Mouse (Mus musculus) retina, postnatal 7 days (tissue): ENCODE data around the gene Hmcn2.

ENCODE experiments used
- DNase-seq: peaks from one replicate; pipeline ENCODE4 v3.0.0-alpha.2; 2012; ENCODE audit warnings: low read depth, low spot score

Hmcn2 gene

GRCm38 (mm10) chr2:31454280-31454679, 140.1 kb downstream of the Hmcn2 start:
- no peak for DNase-seq

DNA sequence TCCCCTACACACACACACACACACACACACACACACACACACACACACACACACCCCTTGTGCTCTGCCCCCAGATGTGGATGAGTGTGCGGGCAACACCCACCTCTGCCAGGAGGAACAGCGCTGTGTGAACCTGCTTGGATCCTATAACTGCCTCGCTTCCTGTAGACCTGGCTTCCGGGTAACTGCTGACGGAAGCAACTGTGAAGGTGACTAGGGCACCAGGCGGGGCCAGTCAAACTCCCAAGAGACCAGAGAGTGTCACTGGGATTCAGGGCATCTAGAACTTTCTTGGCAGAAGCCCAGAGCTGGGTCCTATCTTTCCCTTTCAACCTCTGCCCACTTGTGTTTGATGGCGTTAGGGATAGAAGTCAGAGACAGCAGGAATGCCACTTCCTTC, 141.2 kb downstream of the Hmcn2 start:
- DNase-seq: no peak

- DNase-seq: no peak
These were observed 144.2 kb downstream of the Hmcn2 start for GRCm38 (mm10) chr2:31458460-31458859.

DNA sequence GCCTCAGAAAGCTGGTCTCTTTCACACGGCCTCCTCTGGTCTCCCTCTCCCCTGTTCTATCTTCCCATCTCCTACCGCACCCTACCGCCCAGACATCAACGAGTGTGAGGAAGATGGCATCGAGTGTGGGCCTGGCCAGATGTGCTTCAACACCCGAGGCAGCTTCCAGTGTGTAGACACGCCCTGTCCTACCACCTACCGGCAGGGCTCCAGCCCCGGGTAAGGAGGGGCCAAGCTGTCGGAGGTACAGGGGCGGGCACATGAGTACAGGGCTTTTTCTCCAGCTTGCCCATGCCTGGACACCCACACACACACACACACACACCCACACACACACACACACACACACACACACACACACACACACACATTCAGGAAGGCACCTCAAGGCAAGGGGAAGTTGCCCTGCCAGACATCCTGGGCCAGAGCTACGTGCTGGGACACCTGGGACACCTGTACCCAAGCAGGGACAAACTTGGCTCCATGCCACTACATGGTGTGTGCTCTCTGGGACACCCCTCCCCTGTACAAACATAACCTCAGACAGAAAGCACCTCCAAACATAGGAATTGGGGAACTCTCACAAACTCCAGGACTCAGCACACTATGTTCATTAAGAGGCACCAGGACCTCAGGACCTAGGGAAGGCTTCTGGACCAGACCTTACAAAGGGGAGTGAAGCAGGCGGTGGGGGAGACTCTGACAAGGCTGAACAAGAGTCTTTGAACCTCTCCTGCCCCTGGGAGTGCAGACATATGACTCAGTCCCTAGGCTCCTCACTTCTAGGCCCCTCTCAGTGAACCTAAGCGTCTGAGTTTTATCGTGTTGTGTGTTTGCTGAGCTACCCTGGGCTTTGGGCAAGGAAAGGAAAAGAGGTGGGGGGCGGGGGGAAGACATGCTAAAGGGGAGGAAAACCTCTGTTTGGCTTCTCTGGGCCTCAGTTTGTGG, 145.0 kb downstream of the Hmcn2 start:
- no peak for DNase-seq

GRCm38 (mm10) chr2:31460025-31460571, 145.9 kb downstream of the Hmcn2 start:
- DNase-seq: no peak

GRCm38 (mm10) chr2:31460920-31461319, 146.7 kb downstream of the Hmcn2 start:
- DNase-seq: no peak

- no peak for DNase-seq
These were observed 147.8 kb downstream of the Hmcn2 start for GRCm38 (mm10) chr2:31462051-31462450.

DNA sequence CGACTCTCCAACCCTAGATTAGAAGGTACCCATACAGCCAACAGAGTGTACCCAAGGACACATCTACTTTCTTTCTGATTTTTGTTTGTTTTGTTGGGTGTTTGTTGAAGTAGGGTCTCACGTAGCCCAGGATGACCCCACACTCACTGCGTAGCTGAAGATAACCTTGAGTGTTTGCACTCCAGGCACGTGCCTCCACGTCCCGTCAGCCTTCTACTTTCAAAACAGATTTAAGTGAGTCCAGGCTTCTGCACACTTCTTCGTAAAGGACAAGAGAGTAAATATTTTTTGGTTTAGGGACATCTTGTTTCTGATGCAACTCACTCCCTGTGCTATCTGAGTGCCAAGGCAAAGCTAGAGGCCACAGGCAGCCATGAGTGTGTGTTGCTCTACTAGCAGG, 149.0 kb downstream of the Hmcn2 start:
- DNase-seq: no peak

GRCm38 (mm10) chr2:31463696-31464528, 149.7 kb downstream of the Hmcn2 start:
- DNase-seq: no peak

DNA sequence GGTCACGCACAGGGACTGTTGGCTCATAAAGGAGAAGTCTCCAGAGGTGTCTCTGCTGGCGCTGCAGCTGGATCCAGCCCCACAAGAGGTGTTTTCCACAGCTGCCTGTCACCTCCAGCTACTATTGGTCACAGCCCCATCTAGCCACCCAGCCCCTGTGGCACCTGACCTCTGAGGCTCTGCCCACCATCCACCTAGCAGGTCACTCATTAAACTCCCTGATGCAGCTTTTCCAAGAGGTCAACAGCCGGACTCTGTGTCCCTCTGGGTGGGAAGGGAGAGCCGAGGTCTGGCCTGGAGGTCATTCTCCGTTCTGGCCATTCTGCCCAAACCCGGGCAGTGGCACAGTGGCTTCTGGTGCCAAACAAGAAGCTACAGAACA, 150.3 kb downstream of the Hmcn2 start:
- no peak for DNase-seq

- no peak for DNase-seq
These were observed 153.2 kb downstream of the Hmcn2 start for GRCm38 (mm10) chr2:31467457-31467856.

- no peak for DNase-seq
These were observed 154.6 kb downstream of the Hmcn2 start for GRCm38 (mm10) chr2:31468857-31469256.

DNA sequence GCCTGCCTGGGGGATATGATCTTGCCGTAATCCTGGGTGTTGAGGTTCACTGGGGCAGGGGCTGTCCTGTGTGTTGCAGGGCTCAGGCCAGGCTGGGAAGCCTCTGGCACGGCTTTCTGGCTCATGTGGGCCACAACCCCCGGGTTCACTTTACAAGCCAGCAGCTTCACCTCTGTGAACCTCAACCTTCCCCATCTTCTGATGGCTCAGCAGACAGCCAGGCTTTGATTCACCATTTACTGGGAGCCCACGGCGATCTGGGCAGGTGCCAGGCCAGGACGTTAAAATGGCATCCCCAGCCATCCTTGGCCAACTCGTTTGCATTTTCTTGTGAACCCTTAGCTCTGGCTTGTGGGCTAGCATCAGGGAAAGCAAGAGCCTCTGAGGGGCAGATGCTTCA, 155.3 kb downstream of the Hmcn2 start:
- DNase-seq: no peak

DNA sequence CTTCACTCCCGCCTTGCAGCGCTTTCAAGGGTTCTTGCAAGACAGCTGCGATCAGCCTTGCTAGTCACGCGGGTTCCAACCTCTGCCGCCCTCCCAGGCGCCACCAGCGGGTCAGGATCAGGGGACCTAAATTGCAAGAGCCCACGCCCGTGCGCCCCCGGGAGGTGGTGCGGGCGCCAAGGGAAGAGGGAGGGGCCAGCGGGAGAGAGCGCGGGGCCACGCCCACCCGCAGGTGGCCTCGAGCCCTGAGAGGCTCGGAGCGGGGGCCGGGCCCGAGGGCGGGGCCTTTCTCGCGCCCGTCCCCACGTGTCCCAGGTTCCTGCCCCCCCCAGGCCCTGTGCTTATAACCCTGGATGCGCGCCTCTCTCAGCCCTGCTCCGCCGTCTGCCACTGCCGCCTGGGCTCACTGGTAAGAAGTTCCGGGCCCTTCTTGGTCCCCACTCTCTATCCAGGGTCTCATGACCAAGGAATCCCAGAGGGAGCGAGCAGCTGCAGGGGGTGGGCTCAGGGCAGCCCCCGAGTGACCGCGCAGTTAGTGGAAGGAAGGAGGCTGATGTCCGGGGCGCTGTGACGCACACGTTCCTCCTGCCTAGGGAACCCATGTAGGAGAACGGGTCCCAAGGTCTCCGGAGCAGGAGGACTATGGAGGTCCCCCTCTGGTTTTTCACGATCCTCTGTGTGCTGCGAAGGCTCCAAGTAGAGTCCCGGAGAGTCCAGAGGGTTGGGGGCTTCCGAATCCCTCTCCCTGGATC, 155.9 kb downstream of the Hmcn2 start, which contains the start of gene Ass1:
Gene Ass1 (plus strand): TSS at position 277 of the 752 bp plus-strand sequence.
- DNase-seq: peak; percentile 62

- no peak for DNase-seq
These were observed 156.6 kb downstream of the Hmcn2 start for GRCm38 (mm10) chr2:31470683-31471385.

DNA sequence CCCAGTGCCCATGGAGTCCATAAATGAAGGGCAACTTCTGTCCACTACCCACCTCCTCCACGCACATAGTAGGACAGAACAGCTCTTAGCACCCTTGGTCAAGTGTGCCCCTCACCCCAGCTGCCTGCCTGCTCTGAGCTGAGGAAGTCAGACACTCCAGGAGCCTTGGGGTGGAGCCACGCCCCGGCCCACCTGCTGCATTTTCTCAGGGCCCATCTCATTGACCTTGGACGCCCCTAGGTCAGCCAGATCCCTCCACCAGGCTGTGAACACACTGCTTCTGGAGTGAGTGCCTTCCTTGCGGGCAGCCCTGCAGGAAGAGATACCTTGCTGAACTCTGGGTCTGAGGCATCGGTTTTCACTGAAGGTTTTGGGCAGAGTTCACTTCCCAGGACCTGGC, 157.4 kb downstream of the Hmcn2 start:
- DNase-seq: no peak

GRCm38 (mm10) chr2:31472406-31473065, 158.3 kb downstream of the Hmcn2 start:
- DNase-seq: no peak

DNA sequence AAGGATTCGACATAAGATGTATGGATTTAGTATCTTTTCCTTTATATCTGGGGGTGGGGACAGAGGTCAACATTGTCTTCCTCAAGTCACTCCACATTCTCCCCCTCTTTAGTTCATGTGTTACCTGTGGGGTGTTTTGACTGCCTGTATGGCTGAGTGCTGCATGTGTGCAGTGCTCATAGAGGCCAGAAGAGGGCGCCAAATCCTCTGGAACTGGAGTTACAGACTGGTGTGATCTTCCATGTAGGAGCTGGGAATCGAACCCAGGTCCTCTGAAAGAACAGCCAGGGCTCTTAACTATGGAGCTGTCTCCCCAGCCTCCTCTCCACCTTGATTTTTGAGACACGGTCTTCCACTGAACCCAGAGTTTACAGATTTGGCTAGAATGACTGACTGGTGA, 159.7 kb downstream of the Hmcn2 start:
- DNase-seq: no peak

- no peak for DNase-seq
These were observed 160.5 kb downstream of the Hmcn2 start for GRCm38 (mm10) chr2:31474686-31475085.

DNA sequence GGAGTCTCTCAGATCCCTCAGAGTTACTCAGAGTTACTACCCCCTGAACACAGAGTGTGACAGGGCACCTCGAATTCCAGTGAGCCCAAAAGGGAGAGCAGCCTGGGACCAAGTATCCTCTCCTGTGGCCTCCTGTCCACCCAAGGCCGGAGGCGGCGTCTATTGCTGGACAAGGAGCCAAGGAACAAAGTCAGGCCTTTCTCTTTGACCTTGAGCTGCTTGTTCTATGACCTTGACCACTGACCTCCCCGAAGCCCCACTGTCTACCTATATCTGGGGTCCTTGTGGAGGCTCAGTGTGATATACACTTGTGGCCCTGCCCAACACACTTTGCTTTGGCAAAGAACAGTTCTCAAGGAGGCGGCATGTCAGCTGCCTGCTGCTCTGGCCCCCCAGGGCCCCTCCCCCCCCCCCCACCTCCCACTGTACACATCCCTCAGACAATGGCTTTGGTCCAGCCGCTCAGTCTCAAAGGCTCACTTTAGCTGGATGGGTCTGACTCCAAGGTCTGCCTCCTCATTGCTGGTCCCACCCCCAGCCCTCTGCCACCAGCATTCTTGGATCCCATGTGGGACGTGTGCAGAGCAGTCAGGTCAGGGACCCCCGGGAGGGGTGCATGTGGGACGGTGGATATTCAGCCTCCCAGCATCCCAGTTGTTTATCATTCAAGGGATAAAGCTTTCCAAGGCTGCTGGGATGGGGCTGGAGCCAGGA, 162.0 kb downstream of the Hmcn2 start:
- DNase-seq: no peak
